Mouse (Mus musculus) adrenal gland, postnatal 10 days (tissue): Measurements from ENCODE around the gene Trappc12. TPM values are rescaled to one million over a fixed set of nuclear protein-coding genes. Genes with fewer than 3 reads are reported as not detected.

Source experiments
- DNase-seq: peaks from one replicate; pipeline ENCODE4 v3.0.0; 2021; ENCODE audit warnings: mixed read lengths
- microRNA-seq: library from miRNA; unstranded; fragments of <30 nt; microRNA quantifications from one replicate; pipeline ENCODE4 v1.2.0, GENCODE M21; 2021
- total RNA-seq, 2 experiments: library from RNA; stranded (reverse); gene quantifications; 2 replicates each; pipeline ENCODE4 v1.2.3; 2021

Gene Trappc12
- total RNA-seq, 2 experiments from 2014 or later: 29.0 to 37.3 TPM

DNA sequence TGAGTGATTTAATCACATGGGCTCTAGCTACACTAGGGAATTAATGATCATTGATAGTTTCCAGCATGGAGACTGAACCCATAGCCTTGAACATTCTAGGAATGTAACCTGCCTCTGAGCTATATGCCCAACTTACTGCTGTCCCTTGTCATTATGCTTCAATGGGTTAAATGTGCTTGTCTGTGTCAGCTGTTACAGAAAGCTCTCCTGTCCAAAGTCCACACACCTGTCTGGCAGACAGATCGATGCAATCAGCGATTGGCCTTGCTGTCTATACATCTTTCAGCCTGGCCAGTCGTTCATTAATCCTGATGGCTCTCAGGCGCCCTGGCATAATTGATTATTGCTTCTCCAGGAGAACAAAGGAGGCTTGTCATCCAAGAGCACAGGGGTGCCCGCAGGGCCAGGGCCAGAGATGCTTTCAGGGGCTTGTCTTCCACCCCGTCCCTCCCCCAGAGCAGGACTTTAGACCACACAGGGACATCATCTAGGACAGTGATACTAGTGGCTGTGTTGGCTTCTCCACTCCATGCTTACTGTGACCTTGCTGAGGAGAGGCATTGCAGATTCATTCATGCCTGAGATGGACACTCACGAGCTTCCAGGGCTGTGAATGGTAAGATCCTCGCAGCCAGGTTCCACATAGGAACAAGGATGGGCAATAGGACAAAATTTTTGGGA lies 63.9 kb downstream of the Trappc12 start:
- DNase-seq: no peak

DNA sequence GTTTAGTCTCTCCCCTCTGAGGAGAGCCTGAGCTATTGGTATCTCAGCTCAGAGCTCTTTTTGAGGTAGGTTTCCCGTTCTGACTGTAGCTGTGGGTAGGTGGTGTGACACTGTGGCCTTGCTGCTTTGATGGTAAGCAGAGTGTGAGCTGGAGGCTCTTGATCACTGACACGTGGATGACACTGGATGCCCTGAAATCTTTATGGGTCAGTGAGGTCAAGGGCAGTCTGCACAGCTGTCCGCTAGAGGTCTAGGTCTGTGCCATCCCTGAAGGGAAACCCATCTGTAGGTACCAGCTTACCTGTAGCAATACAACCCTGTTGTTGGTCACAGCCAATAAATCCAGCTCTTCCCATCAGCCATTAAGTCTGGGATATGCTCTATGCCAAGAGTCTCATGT lies 64.5 kb downstream of the Trappc12 start:
- no peak for DNase-seq

DNA sequence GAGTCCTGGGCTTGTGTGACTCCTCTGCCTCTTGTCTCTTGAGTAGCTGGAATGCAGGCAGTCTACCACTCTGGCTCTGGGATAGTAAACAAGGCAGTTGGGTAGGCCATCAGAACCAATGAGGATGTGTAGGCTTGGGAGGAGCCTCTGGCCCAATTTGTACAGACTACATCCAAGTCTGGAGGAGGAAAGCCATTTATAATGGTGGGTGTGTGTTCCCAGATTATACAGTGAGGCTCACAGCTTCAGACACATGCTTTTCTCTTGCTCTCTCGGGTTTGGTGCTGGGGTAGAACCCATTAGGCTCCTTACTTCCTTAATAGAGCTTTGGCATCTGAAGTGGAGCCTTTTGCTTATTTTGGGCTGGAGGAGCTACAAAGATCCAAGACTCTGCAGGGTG lies 65.6 kb downstream of the Trappc12 start:
- no peak for DNase-seq

DNA sequence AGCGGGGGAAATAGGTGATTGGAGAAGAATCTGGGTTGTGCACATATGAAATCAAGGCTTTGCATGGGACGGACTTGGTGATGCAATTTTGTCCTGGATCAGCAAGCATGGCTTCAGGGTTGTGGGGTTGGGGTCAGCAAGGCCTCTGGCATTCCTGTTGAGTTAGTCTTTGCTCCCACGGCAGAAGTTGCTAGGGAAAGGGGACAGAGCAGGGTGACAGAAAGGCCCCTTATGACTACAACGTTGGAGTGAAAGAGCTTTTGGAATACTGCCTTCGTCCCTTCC lies 74.4 kb downstream of the Trappc12 start:
- DNase-seq: no peak

DNA sequence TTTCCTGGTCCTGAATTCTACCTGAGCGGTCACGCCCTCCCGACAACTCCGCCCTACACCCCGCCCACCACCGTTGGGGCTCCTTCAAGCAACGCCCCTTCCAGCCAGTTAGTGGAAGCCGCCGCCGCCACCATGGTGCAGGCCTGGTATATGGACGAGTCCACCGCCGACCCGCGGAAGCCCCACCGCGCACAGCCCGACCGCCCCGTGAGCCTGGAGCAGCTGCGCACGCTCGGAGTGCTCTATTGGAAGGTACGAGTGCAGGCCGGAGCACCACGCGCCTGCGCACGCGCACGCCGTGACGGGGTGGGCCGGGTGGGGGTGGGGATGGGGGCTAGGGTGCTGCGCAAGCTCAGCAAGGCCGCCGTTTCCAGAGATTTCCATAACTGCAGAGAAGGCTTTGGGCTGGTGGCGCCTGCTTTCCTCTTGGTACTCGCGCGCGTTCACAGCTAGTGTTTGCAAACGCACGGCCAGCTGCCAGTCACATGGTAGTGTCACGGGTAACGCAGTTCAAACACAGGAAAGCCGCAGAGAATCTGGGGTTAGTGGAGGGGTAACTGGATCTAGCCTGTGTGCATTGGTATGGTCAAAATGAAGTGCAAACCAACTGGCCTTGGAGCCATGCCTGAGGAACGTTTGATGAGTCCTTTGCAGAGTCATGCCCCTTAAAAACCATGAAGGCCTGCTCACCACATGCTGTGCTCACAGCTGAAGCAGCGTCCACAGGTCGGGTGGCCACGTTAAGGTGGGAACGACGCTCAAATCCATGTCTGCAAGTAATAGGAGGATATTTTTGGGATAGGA lies 74.9 kb downstream of the Trappc12 start, which contains the start of gene Adi1:
Gene Adi1 (plus strand): TSS at position 111 of the 804 bp plus-strand sequence.
- peak; percentile 87 for DNase-seq

DNA sequence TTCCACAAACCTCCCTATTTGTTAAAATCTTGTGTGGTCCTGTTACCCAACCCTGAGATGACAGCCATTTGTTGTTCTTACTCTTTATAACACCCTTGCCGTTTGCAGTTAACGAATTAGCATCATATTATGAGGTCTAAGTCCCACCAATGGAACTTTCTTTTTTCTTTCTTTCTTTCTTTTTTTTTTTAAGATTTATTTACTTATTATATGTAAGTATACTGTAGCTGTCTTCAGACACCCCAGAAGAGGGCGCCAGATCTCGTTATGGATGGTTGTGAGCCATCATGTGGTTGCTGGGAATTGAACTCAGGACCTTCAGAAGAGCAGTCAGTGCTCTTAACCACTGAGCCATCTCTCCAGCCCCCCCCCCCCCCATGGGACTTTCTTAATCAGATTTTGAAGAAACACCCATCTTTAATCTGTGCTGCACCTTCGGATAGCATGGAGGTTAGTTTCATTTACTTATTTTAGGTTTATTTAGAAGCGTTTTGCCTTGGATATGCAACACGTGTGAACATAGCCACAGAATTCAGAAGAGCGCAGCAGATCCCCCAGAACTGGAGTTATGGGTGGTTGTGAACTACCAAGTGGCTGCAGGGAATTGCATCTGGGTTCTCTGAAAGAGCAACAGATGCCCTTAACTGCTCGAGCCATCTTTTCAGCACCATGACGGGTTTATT lies 76.1 kb downstream of the Trappc12 start:
- no peak for DNase-seq

DNA sequence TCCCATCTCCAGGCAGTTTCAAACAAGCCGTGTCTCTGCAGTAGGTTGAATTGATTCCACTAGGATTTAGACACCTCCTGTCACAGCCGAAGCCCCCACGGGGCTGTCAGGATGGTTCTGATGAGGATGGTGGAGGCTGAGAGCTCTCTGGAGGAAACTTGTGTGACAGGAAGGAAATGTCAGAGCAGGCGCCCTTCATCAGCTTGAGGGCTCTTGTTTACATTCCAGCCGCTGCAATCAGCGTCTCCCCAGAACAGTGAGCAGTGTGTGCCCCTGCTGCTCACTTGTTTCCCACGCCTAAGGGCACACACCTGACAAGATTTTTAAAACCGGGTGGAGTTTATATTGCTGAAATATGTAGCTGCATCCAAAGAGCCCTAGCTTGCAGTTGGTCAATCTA lies 83.0 kb downstream of the Trappc12 start:
- DNase-seq: no peak

DNA sequence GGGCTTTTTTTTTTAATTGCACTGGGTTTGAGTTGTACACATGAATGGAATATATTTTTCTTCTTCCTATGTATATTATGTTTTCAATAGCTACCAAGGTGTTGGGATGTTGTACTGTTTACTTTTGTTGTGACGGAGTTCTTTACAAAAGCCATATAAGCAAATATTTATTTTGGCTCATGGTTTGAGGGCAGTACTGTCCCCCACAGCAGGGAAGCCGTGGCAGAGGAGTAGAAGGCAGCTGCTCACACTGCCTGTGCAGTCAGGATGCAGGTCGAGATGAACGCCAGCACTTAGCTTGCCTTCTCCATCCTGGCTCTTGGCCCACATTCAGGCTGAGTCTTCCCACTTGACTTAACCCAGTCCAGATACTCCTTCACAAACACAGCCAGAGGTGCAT lies 83.5 kb downstream of the Trappc12 start:
- no peak for DNase-seq

DNA sequence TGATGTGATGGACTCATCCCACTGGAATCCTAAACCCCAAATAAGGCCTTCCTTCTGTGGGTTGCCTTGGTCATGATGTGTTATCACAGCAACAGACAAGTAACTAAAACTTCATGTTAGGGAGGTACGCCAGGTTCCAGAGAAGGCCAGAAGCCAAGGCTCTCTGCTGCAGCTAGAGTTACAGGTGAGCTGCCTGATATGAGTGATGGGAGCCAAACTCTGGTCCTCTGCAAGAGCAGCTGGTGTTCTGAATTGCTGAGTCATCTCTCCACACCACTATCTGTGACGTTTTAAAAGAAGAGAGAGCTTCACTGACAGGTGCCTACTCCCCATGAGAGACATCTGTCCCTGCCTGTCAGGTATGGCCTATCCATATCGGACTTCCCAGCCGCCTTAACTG lies 87.6 kb downstream of the Trappc12 start:
- DNase-seq: no peak

DNA sequence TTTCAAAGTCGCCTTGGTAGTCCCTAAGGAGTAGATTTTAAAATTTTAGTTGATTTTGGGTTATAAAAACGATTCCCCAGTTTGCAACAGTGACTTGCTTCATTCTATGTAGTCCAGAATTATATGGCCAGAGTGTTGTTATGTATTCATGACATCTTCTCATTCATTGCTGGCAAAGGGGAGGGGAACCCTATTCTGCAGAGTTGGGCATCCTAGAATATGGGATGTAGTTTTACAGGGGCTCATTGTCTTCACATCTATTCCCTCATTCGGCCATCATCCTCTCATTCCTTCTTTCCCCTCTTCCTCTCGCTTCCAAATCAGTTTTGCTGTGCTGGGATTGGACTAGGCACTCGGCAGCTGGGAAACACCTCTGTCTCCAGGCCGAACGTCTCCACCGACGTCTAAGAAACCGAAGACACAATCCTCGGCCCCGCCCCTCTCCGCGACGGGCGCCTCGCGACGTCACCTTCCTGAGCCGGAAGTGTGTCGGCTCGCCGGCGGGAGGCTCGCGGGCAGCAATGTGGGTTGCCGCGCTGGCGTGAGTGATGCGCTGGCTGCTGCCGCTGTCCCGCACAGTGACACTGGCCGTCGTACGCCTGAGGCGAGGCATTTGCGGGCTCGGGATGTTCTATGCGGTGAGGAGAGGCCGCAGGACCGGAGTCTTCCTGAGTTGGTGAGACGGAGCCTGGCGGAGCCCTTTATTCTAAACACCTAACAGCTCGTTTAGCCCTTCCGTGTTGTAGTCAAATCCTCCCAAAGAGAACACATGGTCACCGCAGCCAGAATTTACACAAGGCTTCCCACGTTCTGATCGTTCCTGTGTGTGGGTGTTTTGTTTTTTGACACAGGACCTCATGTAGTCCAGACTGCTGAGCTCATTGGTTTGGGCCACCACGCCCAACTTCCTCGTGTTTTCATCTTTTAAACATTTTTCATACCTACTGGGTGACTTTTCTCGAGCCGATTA lies 100.8 kb downstream of the Trappc12 start, which contains the start of gene Rnaseh1:
Gene Rnaseh1 (plus strand): TSS at position 462 of the 970 bp plus-strand sequence.
- DNase-seq: peak; percentile 94

Small RNAs within 50 kb of the gene (microRNA-seq; reads per million reads assigned to microRNA genes)
- gene Mir6937: not detected

Other genes with a start within 250 kb of the Trappc12 start
- not detected for gene Dcdc2c, start 198.1 kb downstream of the Trappc12 start, total RNA-seq
- gene Allc, start 167.9 kb downstream of the Trappc12 start, total RNA-seq: not detected
- 10 to 100 TPM in 1 of 2 experiments, 1 to 10 TPM in 1; 7.5 to 12.7 TPM for gene Colec11, start 127.1 kb downstream of the Trappc12 start, total RNA-seq
- 100 to 1,000 TPM; 512 to 544 TPM for gene Rps7, start 114.5 kb downstream of the Trappc12 start, total RNA-seq
- 10 to 100 TPM; 12.4 to 12.7 TPM for gene Rnaseh1, start 100.9 kb downstream of the Trappc12 start, total RNA-seq
- gene Adi1, start 75.2 kb downstream of the Trappc12 start, total RNA-seq: 10 to 100 TPM; 55.4 to 62.9 TPM
- gene Eipr1, start 1.3 kb upstream of the Trappc12 start, total RNA-seq: 10 to 100 TPM; 14.8 to 15.5 TPM